Mouse (Mus musculus) lung, embryonic 16.5 days (tissue): ENCODE data around the gene Tas2r124. TPM values are rescaled to one million over a fixed set of nuclear protein-coding genes. Genes with fewer than 3 reads are reported as not detected.

Source experiments
- polyA plus RNA-seq: library from polyadenylated mRNA; unstranded; fragments of >200 nt; fragmentation: Nextera tagmentation; extraction: Ambion mirVana; gene quantifications from 2 replicates; pipeline ENCODE4 v1.2.1, GENCODE M21; 2015

Tas2r124 gene
- polyA plus RNA-seq, 1 experiment from 2014 or later = not detected

Other genes starting within 250 kb of the Tas2r124 start
- not detected in 2 replicates for gene Prh1, start 184.9 kb upstream of the Tas2r124 start, polyA plus RNA-seq
- not detected in 2 replicates for gene Prp2, start 158.8 kb upstream of the Tas2r124 start, polyA plus RNA-seq
- not detected in 2 replicates for gene A630073D07Rik, start 103.2 kb upstream of the Tas2r124 start, polyA plus RNA-seq
- gene Tas2r120, start 97.8 kb upstream of the Tas2r124 start, polyA plus RNA-seq = not detected in 2 replicates
- gene Tas2r121, start 53.7 kb upstream of the Tas2r124 start, polyA plus RNA-seq = not detected in 2 replicates
- not detected in 2 replicates for gene Tas2r122, start 42.8 kb upstream of the Tas2r124 start, polyA plus RNA-seq
- not detected in 2 replicates for gene Tas2r115, start 16.7 kb upstream of the Tas2r124 start, polyA plus RNA-seq
- not detected in 2 replicates for gene Tas2r102, start 7.4 kb downstream of the Tas2r124 start, polyA plus RNA-seq
- not detected in 2 replicates for gene Tas2r136, start 23.4 kb downstream of the Tas2r124 start, polyA plus RNA-seq
- not detected in 2 replicates for gene Tas2r117, start 48.1 kb downstream of the Tas2r124 start, polyA plus RNA-seq
- not detected in 2 replicates for gene Tas2r123, start 92.4 kb downstream of the Tas2r124 start, polyA plus RNA-seq
- gene Tas2r116, start 100.7 kb downstream of the Tas2r124 start, polyA plus RNA-seq = not detected in 2 replicates
- gene Tas2r110, start 113.3 kb downstream of the Tas2r124 start, polyA plus RNA-seq = not detected in 2 replicates
- not detected in 2 replicates for gene Tas2r113, start 138.3 kb downstream of the Tas2r124 start, polyA plus RNA-seq
- not detected in 2 replicates for gene Tas2r125, start 154.9 kb downstream of the Tas2r124 start, polyA plus RNA-seq
- gene Tas2r129, start 196.4 kb downstream of the Tas2r124 start, polyA plus RNA-seq = not detected in 2 replicates
- not detected in 2 replicates for gene Tas2r131, start 203.2 kb downstream of the Tas2r124 start, polyA plus RNA-seq
- gene Tas2r109, start 226.2 kb downstream of the Tas2r124 start, polyA plus RNA-seq = not detected in 2 replicates